Mouse (Mus musculus) hindbrain, embryonic 10.5 days (tissue): ENCODE measurements around the gene Sco1. TPM values are rescaled to one million over a fixed set of nuclear protein-coding genes. Genes with fewer than 3 reads are reported as not detected.

Experiments
- DNase-seq: peaks from one replicate; pipeline ENCODE4 v3.0.0-alpha.2; 2017; ENCODE audit warnings: low spot score
- H3K27ac ChIP-seq: fragments of 300-500 bp; sonication (generic); 2 replicates; pipeline ENCODE4 v1.5.1; 2016; ENCODE audit warnings: mild to moderate bottlenecking, moderate library complexity
- H3K27me3 ChIP-seq: fragments of 300-500 bp; sonication (generic); 2 replicates; pipeline ENCODE4 v1.6.1; 2016; ENCODE audit warnings: mild to moderate bottlenecking; ENCODE audit not compliant: poor library complexity, insufficient read depth, severe bottlenecking
- H3K36me3 ChIP-seq: fragments of 300-500 bp; sonication (generic); 2 replicates; pipeline ENCODE4 v1.6.1; 2016; ENCODE audit warnings: mild to moderate bottlenecking, moderate library complexity
- H3K4me1 ChIP-seq: fragments of 300-500 bp; sonication (generic); replicated peaks from 2 replicates; pipeline ENCODE4 v1.6.1; 2016; ENCODE audit warnings: mild to moderate bottlenecking
- H3K4me3 ChIP-seq: fragments of 300-500 bp; sonication (generic); 2 replicates; pipeline ENCODE4 v1.5.1; 2016; ENCODE audit warnings: mild to moderate bottlenecking, moderate library complexity
- H3K9me3 ChIP-seq: fragments of 300-500 bp; sonication (generic); 2 replicates; pipeline ENCODE4 v1.6.1; 2016; ENCODE audit warnings: mild to moderate bottlenecking, moderate library complexity
- WGBS: fragments of 180-500 bp; shearing (Covaris S2); methylation state at CpG from one replicate; pipeline ENCODE4 v1.1.7; 2016; 5-methylcytosine and 5-hydroxymethylcytosine counted together
- polyA plus RNA-seq: library from polyadenylated mRNA; unstranded; fragments of >200 nt; fragmentation: Nextera tagmentation; extraction: Ambion mirVana; gene quantifications from 2 replicates; pipeline ENCODE4 v1.2.1, GENCODE M21; 2016

Sco1 gene
- polyA plus RNA-seq, 1 experiment from 2014 or later: 18.0 TPM

DNA sequence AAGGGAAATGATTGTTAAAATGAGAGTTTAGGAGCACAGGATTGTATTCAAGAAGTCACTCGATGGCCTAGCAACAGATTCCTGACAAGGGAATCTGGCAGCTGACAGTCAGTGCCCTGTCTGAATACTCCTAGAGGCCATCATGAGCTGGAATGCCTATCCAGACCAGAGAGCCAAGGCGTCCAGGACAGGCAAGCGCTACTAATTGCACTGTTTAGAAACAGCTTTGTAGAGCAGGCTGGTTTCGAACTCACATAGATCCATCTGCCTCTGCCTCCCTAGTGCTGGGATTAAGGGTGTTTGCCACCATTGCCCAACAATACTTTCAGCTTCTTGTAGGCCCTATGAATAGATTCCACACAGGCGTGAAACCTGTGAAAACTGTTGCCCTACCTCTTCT lies 61.8 kb downstream of the Sco1 start:
- H3K4me1 ChIP-seq: peaks cover 9% of the 10 kb centered on the region
- DNase-seq: no peak
- no peaks in the 10 kb centered on the region for H3K9me3 ChIP-seq
- 93% methylated on average over 5 of the region's 5 CpGs for WGBS
- no peak overlapping the region for H3K27ac ChIP-seq
- H3K27me3 ChIP-seq: peaks cover 5% of the 10 kb centered on the region; the same call in 1 of the 2 replicates
- no peaks in the 10 kb centered on the region for H3K36me3 ChIP-seq
- no peak overlapping the region for H3K4me3 ChIP-seq

DNA sequence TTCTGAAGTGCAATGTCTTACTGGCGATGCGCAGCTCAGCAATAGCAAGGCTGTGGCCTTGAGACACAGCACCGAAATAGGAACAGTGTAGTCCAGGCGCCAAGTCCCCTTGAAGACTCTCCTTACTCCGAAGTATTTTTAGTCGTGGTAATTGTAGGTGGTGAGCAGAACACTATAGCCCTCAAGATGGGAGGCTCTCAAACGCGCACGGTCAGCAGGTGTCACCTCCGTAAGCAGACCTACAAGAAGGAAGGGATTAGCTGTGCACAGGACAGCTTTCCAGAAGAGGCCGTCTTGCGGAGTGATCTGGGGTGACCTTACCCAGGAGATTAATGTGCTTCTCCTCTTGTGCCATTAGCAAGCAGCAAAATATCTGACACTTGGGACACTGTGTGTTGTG lies 62.4 kb downstream of the Sco1 start:
- WGBS: 92% methylated on average over 12 of the region's 12 CpGs
- peaks cover 5% of the 10 kb centered on the region; the same call in 1 of the 2 replicates for H3K27me3 ChIP-seq
- peaks cover 15% of the 10 kb centered on the region for H3K4me1 ChIP-seq
- H3K36me3 ChIP-seq: no peaks in the 10 kb centered on the region
- no peak for DNase-seq
- no peak overlapping the region for H3K27ac ChIP-seq
- no peaks in the 10 kb centered on the region for H3K9me3 ChIP-seq
- H3K4me3 ChIP-seq: no peak overlapping the region

Other genes starting within 250 kb of the Sco1 start
- gene Pirt, start 140.7 kb upstream of the Sco1 start, polyA plus RNA-seq: 0.86 and 1.4 TPM in 2 replicates
- not detected in 2 replicates for gene Tmem238l, start 96.0 kb upstream of the Sco1 start, polyA plus RNA-seq
- 0.43 and 1.5 TPM in 2 replicates for gene Tmem220, start 27.5 kb upstream of the Sco1 start, polyA plus RNA-seq
- gene Adprm, start 76 bp upstream of the Sco1 start, polyA plus RNA-seq: 28.3 and 30.4 TPM in 2 replicates
- gene Myh3, start 25.6 kb downstream of the Sco1 start, polyA plus RNA-seq: 0.49 and 0.69 TPM in 2 replicates
- 0.02 TPM in 1 of 2 replicates, not detected in the other for gene Myh2, start 118.4 kb downstream of the Sco1 start, polyA plus RNA-seq
- not detected in 2 replicates for gene Myh1, start 147.4 kb downstream of the Sco1 start, polyA plus RNA-seq
- not detected in 2 replicates for gene Myh4, start 185.4 kb downstream of the Sco1 start, polyA plus RNA-seq
- gene Myh8, start 224.5 kb downstream of the Sco1 start, polyA plus RNA-seq: 0.03 and 0.07 TPM in 2 replicates